Mouse (Mus musculus) CD8-positive naive resting alpha-beta T cell, adult 57 days (primary cell): ENCODE data around the gene Gm5169. TPM values are rescaled to one million over a fixed set of nuclear protein-coding genes. Genes with fewer than 3 reads are reported as not detected.

Source experiments
- total RNA-seq: library from RNA; stranded (reverse); gene quantifications from one replicate; pipeline ENCODE4 v1.2.4, GENCODE M21; 2023

Gene Gm5169
- not detected for total RNA-seq

DNA sequence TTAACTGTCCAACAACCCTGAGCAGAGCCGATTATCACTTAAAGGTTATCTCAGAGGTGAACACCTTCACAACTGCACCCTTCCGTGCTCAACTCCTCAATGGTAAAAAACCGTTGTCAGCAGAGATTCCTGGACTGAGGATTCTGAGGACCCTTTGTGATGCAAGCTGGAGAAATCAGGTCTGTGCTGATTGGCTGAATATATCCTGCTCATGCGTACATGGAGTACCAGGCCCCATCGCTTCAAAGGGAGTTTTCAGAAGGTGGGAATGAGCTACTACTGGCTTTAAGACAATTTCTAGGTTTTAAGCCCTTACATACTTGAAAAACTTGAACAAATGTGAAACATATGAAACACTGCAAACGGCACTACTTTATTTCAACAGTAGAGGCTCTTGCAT lies at the start of gene Gm5169:
Gene Gm5169, minus strand, starts transcription at position 101 of the 400 bp plus-strand sequence.

